10 mouse cellular contexts compared by ENCODE assay signal in genomic region chr15:91165021-91165420, GRCm38 (mm10). TPM values are rescaled to one million over a fixed set of nuclear protein-coding genes. Genes with fewer than 3 reads are reported as not detected.
DNase-seq lines count a peak whose midpoint lies in the region; ATAC-seq and TF ChIP-seq lines count a peak whose summit lies in the region.
"Had no signal": no experiment of that assay in that cellular context is flagged by ENCODE, and none has a peak within 500 bp of the region (broad histone marks: within the 10 kb centered on the region; RNA-seq: fewer than 3 reads in every experiment).

No protein-coding gene starts in this region.

- no peak overlapping the region for H3K9ac ChIP-seq in lung, embryonic 14.5 days
- H3K9ac ChIP-seq: heart, embryonic 13.5 days had no signal

- WGBS in lung, embryonic 14.5 days, result 6% methylated on average over 5 of the region's 5 CpGs

- H3K4me3 ChIP-seq in lung, embryonic 14.5 days (ENCODE audit: low read depth, low read length), result no peak overlapping the region
- H3K4me3 ChIP-seq: heart, embryonic 13.5 days; myocyte had no signal

- no peaks in the 10 kb centered on the region for H3K27me3 ChIP-seq in lung, embryonic 14.5 days (ENCODE audit: insufficient read depth, low read length)
- H3K27me3 ChIP-seq: heart, embryonic 13.5 days had no signal

- no peak overlapping the region for H3K4me2 ChIP-seq in lung, embryonic 14.5 days
- H3K4me2 ChIP-seq: heart, embryonic 13.5 days had no signal

- no peaks in the 10 kb centered on the region for H3K4me1 ChIP-seq in lung, embryonic 14.5 days (ENCODE audit: insufficient read depth)
- H3K4me1 ChIP-seq: heart, embryonic 13.5 days had no signal

- no peaks in the 10 kb centered on the region for H3K36me3 ChIP-seq in lung, embryonic 14.5 days (ENCODE audit: insufficient read depth)
- H3K36me3 ChIP-seq: heart, embryonic 13.5 days had no signal

- no peaks in the 10 kb centered on the region for H3K9me3 ChIP-seq in lung, embryonic 14.5 days (ENCODE audit: low read depth, low read length)
- H3K9me3 ChIP-seq: heart, embryonic 13.5 days had no signal

- H3K27ac ChIP-seq in lung, embryonic 14.5 days (ENCODE audit: low read depth), result no peak overlapping the region
- H3K27ac ChIP-seq: heart, embryonic 13.5 days had no signal

- DNase-seq in lung, embryonic 14.5 days, result peak; percentile 57
- DNase-seq in lung, postnatal 25 days (ENCODE audit: low spot score), result no peak
- DNase-seq in kidney, adult 11 months, result peak; percentile 6
- DNase-seq in left cerebral cortex, postnatal 4 days, result peak; percentile 47
- DNase-seq in naive thymus-derived CD4-positive, alpha-beta T cell, adult 2 months (ENCODE audit: low read depth), result peak; percentile 27
- no peak for DNase-seq in gastrocnemius, postnatal 36 days

- TF ChIP-seq CTCF in lung, embryonic 14.5 days (IDR thresholded peaks at IDR 0.05; ENCODE audit: low read depth), result peak; percentile 63

- peak; percentile 58; the same call in 1 of the 2 replicates for ATAC-seq in lung, embryonic 14.5 days (ENCODE audit: insufficient read depth)
- ATAC-seq in common myeloid progenitor, adult 5-6 weeks (replicated peaks; ENCODE audit: low read depth, poor library complexity, severe bottlenecking), result peak; percentile 76
- ATAC-seq in erythroblast, adult 5-6 weeks (replicated peaks; ENCODE audit: low FRiP score, poor library complexity, severe bottlenecking), result no peak

- intact Hi-C loops in left cerebral cortex, postnatal 4 days (cut with DNase I), result loop anchor here (10.0 kb wide), 1 partner anchor 130 kb away; no protein-coding TSS in a partner anchor
- intact Hi-C loops in gastrocnemius, postnatal 36 days (cut with DNase I), result no loop called here

RNA-seq across cellular contexts. Expression of gene Abcd2, which starts 26.6 kb away (rescaled TPM):
- polyA plus RNA-seq in lung, embryonic 14.5 days (2014; fragmentation: Nextera tagmentation; extraction: Ambion mirVana), result 2.5 and 2.9 TPM in 2 replicates
- total RNA-seq in common myeloid progenitor, adult 5-6 weeks (2017), result 10.0 and 10.9 TPM in 2 replicates
- total RNA-seq in left cerebral cortex, postnatal 4 days (2021), result 10 to 100 TPM in 1 of 2 experiments, 1 to 10 TPM in 1; 9.9 to 11.6 TPM
- 9.8 and 29.2 TPM in 2 replicates for total RNA-seq in erythroblast, adult 5-6 weeks (2015; ENCODE audit: low replicate concordance)
- total RNA-seq in erythroblast, adult 5-6 weeks (2017; ENCODE audit: low replicate concordance), result 9.7 and 18.4 TPM in 2 replicates
- total RNA-seq in gastrocnemius, postnatal 36 days (2021), result 10 to 100 TPM; 20.0 to 20.4 TPM

RNA-seq across cellular contexts. Expression of gene CN725425, which starts 34.3 kb away (rescaled TPM):
- not detected in 2 replicates for polyA plus RNA-seq in lung, embryonic 14.5 days (2014; fragmentation: Nextera tagmentation; extraction: Ambion mirVana)
- not detected in 2 replicates for total RNA-seq in common myeloid progenitor, adult 5-6 weeks (2017)
- total RNA-seq in left cerebral cortex, postnatal 4 days (2021), result not detected
- total RNA-seq in erythroblast, adult 5-6 weeks (2015; ENCODE audit: low replicate concordance), result not detected in 2 replicates
- not detected in 2 replicates for total RNA-seq in erythroblast, adult 5-6 weeks (2017; ENCODE audit: low replicate concordance)
- total RNA-seq in gastrocnemius, postnatal 36 days (2021), result not detected
- polyA plus RNA-seq: heart, embryonic 13.5 days; myocyte had no signal

Comparison
In these comparisons a context has a peak if more than half of its experiments do, and no peak if none do; other contexts are left out.
1. DNase-seq: peak in lung, embryonic 14.5 days (single experiment), kidney, adult 11 months (single experiment), left cerebral cortex, postnatal 4 days (single experiment) and naive thymus-derived CD4-positive, alpha-beta T cell, adult 2 months (single experiment); none in lung, postnatal 25 days (single experiment) and gastrocnemius, postnatal 36 days (0 of 2).